Mouse (Mus musculus): ENCODE measurements around the gene Tmem136.

Tmem136 gene

GRCm38 (mm10) chr9:43071741-43072140 is 44.6 kb downstream of the Tmem136 start:
- DNase-seq, result no peak

- DNase-seq, result no peak
These were observed 45.2 kb downstream of the Tmem136 start for GRCm38 (mm10) chr9:43071176-43071575.

GRCm38 (mm10) chr9:43070566-43070965 is 45.8 kb downstream of the Tmem136 start:
- no peak for DNase-seq

GRCm38 (mm10) chr9:43070153-43070552 is 46.2 kb downstream of the Tmem136 start:
- DNase-seq, result no peak

- no peak for DNase-seq
These were observed 48.5 kb downstream of the Tmem136 start for GRCm38 (mm10) chr9:43067896-43068295.

GRCm38 (mm10) chr9:43065231-43065630 is 51.1 kb downstream of the Tmem136 start:
- no peak for DNase-seq

- DNase-seq, result peak; percentile 19
These were observed 54.8 kb downstream of the Tmem136 start for GRCm38 (mm10) chr9:43061545-43061944.
